Mouse (Mus musculus) cortical plate, adult 2 months (tissue): ENCODE measurements at regions not wholly inside any gene's neighbourhood (a gene's known extent, or its start where the extent isn't known, plus 50 kb on each side); places are given as distances from the start of the nearest gene placed in this dataset.

Experiments used
- H3K27ac ChIP-seq: fragments of 200-500 bp; 2 replicates; pipeline ENCODE4 v1.5.1; 2012; ENCODE audit warnings: low read length, control low read depth, inconsistent platforms; ENCODE audit not compliant: insufficient read depth
- H3K4me1 ChIP-seq: fragments of 200-500 bp; 2 replicates; pipeline ENCODE4 v1.6.1; 2011; ENCODE audit warnings: low read length; ENCODE audit not compliant: control insufficient read depth, insufficient read depth
- H3K4me3 ChIP-seq: fragments of 200-500 bp; 2 replicates; pipeline ENCODE4 v1.5.1; 2011; ENCODE audit warnings: mild to moderate bottlenecking, low read length, control low read depth; ENCODE audit not compliant: insufficient read depth
- CTCF ChIP-seq: fragments of 200-500 bp; IDR thresholded peaks from 2 replicates; pipeline ENCODE4 v1.5.1; 2011; ENCODE audit warnings: mild to moderate bottlenecking, control low read depth, low read length; ENCODE audit not compliant: insufficient read depth; ENCODE audit errors: extremely low read depth
- POLR2A ChIP-seq: fragments of 200-500 bp; IDR thresholded peaks from 2 replicates; pipeline ENCODE4 v1.6.1; 2011; ENCODE audit warnings: mild to moderate bottlenecking, low read length, control low read depth; ENCODE audit not compliant: insufficient read depth; ENCODE audit errors: extremely low read depth

- Histone ChIP-seq H3K27ac (no peak overlapping the region), H3K4me1 (no peaks in the 10 kb centered on the region), H3K4me3 (no peak overlapping the region)
- TF ChIP-seq CTCF (no peak), POLR2A (no peak)
Observed at GRCm38 (mm10) chr4:131397161-131397560, 440.9 kb downstream of the Ptpru start.

GRCm38 (mm10) chr4:131400756-131401155, 437.3 kb downstream of the Ptpru start:
- Histone ChIP-seq H3K4me3 (no peak overlapping the region), H3K27ac (no peak overlapping the region), H3K4me1 (no peaks in the 10 kb centered on the region)
- TF ChIP-seq CTCF (peak; percentile 66), POLR2A (no peak)

GRCm38 (mm10) chr4:131401255-131401654, 436.8 kb downstream of the Ptpru start:
- TF ChIP-seq CTCF, result no peak
- no peak for TF ChIP-seq POLR2A
- no peaks in the 10 kb centered on the region for H3K4me1 ChIP-seq
- H3K27ac ChIP-seq, result no peak overlapping the region
- no peak overlapping the region for H3K4me3 ChIP-seq

- Histone ChIP-seq H3K4me3 (no peak overlapping the region), H3K27ac (no peak overlapping the region), H3K4me1 (no peaks in the 10 kb centered on the region)
- TF ChIP-seq POLR2A, result no peak
- TF ChIP-seq CTCF, result no peak
Observed at GRCm38 (mm10) chr4:131405376-131406017, 432.6 kb downstream of the Ptpru start.

- TF ChIP-seq POLR2A (no peak), CTCF (no peak)
- no peak overlapping the region for H3K27ac ChIP-seq
- H3K4me3 ChIP-seq, result no peak overlapping the region
- H3K4me1 ChIP-seq, result no peaks in the 10 kb centered on the region
Observed at GRCm38 (mm10) chr4:131407464-131407863, 430.6 kb downstream of the Ptpru start.

GRCm38 (mm10) chr4:131408644-131409043, 429.4 kb downstream of the Ptpru start:
- Histone ChIP-seq H3K27ac (no peak overlapping the region), H3K4me1 (no peaks in the 10 kb centered on the region), H3K4me3 (no peak overlapping the region)
- TF ChIP-seq CTCF, result no peak
- no peak for TF ChIP-seq POLR2A

GRCm38 (mm10) chr4:131409805-131410204, 428.3 kb downstream of the Ptpru start:
- no peak overlapping the region for H3K4me3 ChIP-seq
- H3K27ac ChIP-seq, result no peak overlapping the region
- no peaks in the 10 kb centered on the region for H3K4me1 ChIP-seq
- TF ChIP-seq POLR2A (no peak), CTCF (peak; percentile 52)

GRCm38 (mm10) chr4:131411936-131412335, 426.2 kb downstream of the Ptpru start:
- Histone ChIP-seq H3K4me3 (no peak overlapping the region), H3K4me1 (no peaks in the 10 kb centered on the region), H3K27ac (no peak overlapping the region)
- TF ChIP-seq POLR2A, result no peak
- no peak for TF ChIP-seq CTCF

GRCm38 (mm10) chr4:131413380-131413779, 424.7 kb downstream of the Ptpru start:
- Histone ChIP-seq H3K4me1 (no peaks in the 10 kb centered on the region), H3K4me3 (no peak overlapping the region), H3K27ac (no peak overlapping the region)
- TF ChIP-seq CTCF (no peak), POLR2A (no peak)

GRCm38 (mm10) chr4:131415453-131415852, 422.6 kb downstream of the Ptpru start:
- TF ChIP-seq POLR2A (no peak), CTCF (no peak)
- Histone ChIP-seq H3K4me1 (no peaks in the 10 kb centered on the region), H3K4me3 (no peak overlapping the region), H3K27ac (no peak overlapping the region)

GRCm38 (mm10) chr4:131416209-131416608, 421.9 kb downstream of the Ptpru start:
- H3K27ac ChIP-seq, result no peak overlapping the region
- TF ChIP-seq POLR2A (no peak), CTCF (no peak)
- H3K4me1 ChIP-seq, result no peaks in the 10 kb centered on the region
- no peak overlapping the region for H3K4me3 ChIP-seq
